Mouse (Mus musculus) MEL (cell line): ENCODE measurements at regions not wholly inside any gene's neighbourhood (a gene's known extent, or its start where the extent isn't known, plus 50 kb on each side); places are given as distances from the start of the nearest gene placed in this dataset.

Experiments used
- DNase-seq: peaks from one replicate; pipeline ENCODE4 v3.0.0; 2011; ENCODE audit warnings: low read depth, low spot score
- H3K27ac ChIP-seq: 2 replicates; pipeline ENCODE4 v1.5.1; 2012; ENCODE audit warnings: low read depth, mild to moderate bottlenecking, control low read depth, low read length, moderate library complexity; ENCODE audit not compliant: control insufficient read depth
- H3K27me3 ChIP-seq, 2 experiments: fragments of 150-350 bp in 1 of 2; sonication (generic) in 1 of 2; 2 replicates each; pipeline ENCODE4 v1.6.1; 2012; ENCODE audit warnings: low read length in 2 of 2, mild to moderate bottlenecking in 2 of 2, improper control_type of control experiment in 1 of 2, moderate library complexity in 1 of 2; ENCODE audit not compliant: insufficient read depth in 2 of 2, control insufficient read depth in 1 of 2
- H3K36me3 ChIP-seq, 2 experiments: 2 replicates each; pipeline ENCODE4 v1.6.1; 2012 to 2014; ENCODE audit warnings: low read length in 2 of 2, improper control_type of control experiment in 1 of 2, inconsistent platforms in 1 of 2, mild to moderate bottlenecking in 1 of 2; ENCODE audit not compliant: insufficient read depth in 2 of 2, control insufficient read depth in 1 of 2
- H3K4me1 ChIP-seq, 2 experiments: fragments of 150-350 bp in 1 of 2; sonication (generic) in 1 of 2; 2 replicates each; pipeline ENCODE4 v1.6.1; 2012; ENCODE audit warnings: low read length in 2 of 2, improper control_type of control experiment in 1 of 2, mild to moderate bottlenecking in 1 of 2; ENCODE audit not compliant: insufficient read depth in 2 of 2, control insufficient read depth in 1 of 2
- H3K4me3 ChIP-seq, 2 experiments: fragments of 150-350 bp in 1 of 2; sonication (generic) in 1 of 2; 2 replicates each; pipeline ENCODE4 v1.5.1; 2012; ENCODE audit warnings: low read depth in 2 of 2, low read length in 2 of 2, mild to moderate bottlenecking in 2 of 2, moderate library complexity in 2 of 2, control low read depth in 1 of 2, improper control_type of control experiment in 1 of 2; ENCODE audit not compliant: control insufficient read depth in 1 of 2, insufficient read depth in 1 of 2
- H3K79me2 ChIP-seq: 2 replicates; pipeline ENCODE4 v1.6.1; 2012; ENCODE audit warnings: mild to moderate bottlenecking, low read length, moderate library complexity; ENCODE audit not compliant: control insufficient read depth, poor library complexity, insufficient read depth
- H3K9ac ChIP-seq: 2 replicates; pipeline ENCODE4 v1.6.1; 2012; ENCODE audit warnings: low read depth, mild to moderate bottlenecking, control low read depth, low read length, moderate library complexity; ENCODE audit not compliant: control insufficient read depth, poor library complexity, severe bottlenecking
- H3K9me3 ChIP-seq: fragments of 150-350 bp; sonication (generic); replicated peaks from 2 replicates; pipeline ENCODE4 v1.6.1; 2012; ENCODE audit warnings: mild to moderate bottlenecking, low read length, improper control_type of control experiment, moderate library complexity; ENCODE audit not compliant: insufficient read depth
- BHLHE40 ChIP-seq: IDR thresholded peaks from 2 replicates; pipeline ENCODE4 v1.6.1; 2012; ENCODE audit warnings: low read depth, mild to moderate bottlenecking, inconsistent platforms, low read length, improper control_type of control experiment, borderline replicate concordance
- CHD1 ChIP-seq: IDR thresholded peaks from 2 replicates; pipeline ENCODE4 v1.6.1; 2012; ENCODE audit warnings: low read depth, mild to moderate bottlenecking, inconsistent platforms, low read length, improper control_type of control experiment
- CTCF ChIP-seq, 3 experiments: IDR thresholded peaks in 2 of 3; conservative IDR thresholded peaks in 1 of 3; 2 replicates each; pipeline ENCODE4 v1.5.1; 2011 to 2012; ENCODE audit warnings: low read length in 3 of 3, low read depth in 2 of 3, mild to moderate bottlenecking in 2 of 3, improper control_type of control experiment in 1 of 3, inconsistent platforms in 1 of 3, mixed read lengths in 1 of 3, moderate library complexity in 1 of 3; ENCODE audit not compliant: control insufficient read depth in 1 of 3, insufficient read depth in 1 of 3, poor library complexity in 1 of 3, severe bottlenecking in 1 of 3
- E2F4 ChIP-seq: IDR thresholded peaks from 2 replicates; pipeline ENCODE4 v1.6.1; 2011; ENCODE audit warnings: low read depth, low read length, improper control_type of control experiment, borderline replicate concordance
- ELF1 ChIP-seq: IDR thresholded peaks from 2 replicates; pipeline ENCODE4 v1.6.1; 2014; ENCODE audit warnings: low read depth, mild to moderate bottlenecking, inconsistent platforms, low read length, improper control_type of control experiment, moderate library complexity
- ETS1 ChIP-seq: IDR thresholded peaks from 2 replicates; pipeline ENCODE4 v1.6.1; 2012; ENCODE audit warnings: low read depth, mild to moderate bottlenecking, inconsistent platforms, low read length, improper control_type of control experiment, moderate library complexity
- JUND ChIP-seq: IDR thresholded peaks from 2 replicates; pipeline ENCODE4 v1.6.1; 2011; ENCODE audit warnings: low read depth, mild to moderate bottlenecking, improper control_type of control experiment, low read length
- KAT2A ChIP-seq: conservative IDR thresholded peaks from 2 replicates; pipeline ENCODE4 v1.6.1; 2012; ENCODE audit warnings: low read depth, low read length, improper control_type of control experiment, inconsistent platforms
- MAFK ChIP-seq: IDR thresholded peaks from 2 replicates; pipeline ENCODE4 v1.6.1; 2011; ENCODE audit warnings: low read depth, mild to moderate bottlenecking, low read length, improper control_type of control experiment, borderline replicate concordance
- MEF2A ChIP-seq: IDR thresholded peaks from 2 replicates; pipeline ENCODE4 v1.6.1; 2014; ENCODE audit warnings: low read depth, mild to moderate bottlenecking, inconsistent platforms, low read length, improper control_type of control experiment; ENCODE audit not compliant: poor library complexity, insufficient replicate concordance, severe bottlenecking; ENCODE audit errors: extremely low read depth
- MYB ChIP-seq: IDR thresholded peaks from 2 replicates; pipeline ENCODE4 v1.6.1; 2011; ENCODE audit warnings: mild to moderate bottlenecking, low read depth, low read length, improper control_type of control experiment
- MYC ChIP-seq: IDR thresholded peaks from 2 replicates; pipeline ENCODE4 v1.6.1; 2011; ENCODE audit warnings: low read depth, mild to moderate bottlenecking, low read length, improper control_type of control experiment, moderate library complexity
- RAD21 ChIP-seq: IDR thresholded peaks from 2 replicates; pipeline ENCODE4 v1.6.1; 2011; ENCODE audit warnings: mild to moderate bottlenecking, low read depth, low read length, improper control_type of control experiment
- SIN3A ChIP-seq: IDR thresholded peaks from 2 replicates; pipeline ENCODE4 v1.6.1; 2012; ENCODE audit warnings: low read length, improper control_type of control experiment, inconsistent platforms
- TAL1 ChIP-seq: IDR thresholded peaks from 2 replicates; pipeline ENCODE4 v1.6.1; 2012; ENCODE audit warnings: mild to moderate bottlenecking, inconsistent platforms, low read length, moderate library complexity, mixed read lengths
- USF2 ChIP-seq, 2 experiments: IDR thresholded peaks; 2 replicates each; pipeline ENCODE4 v1.6.1; 2011 to 2012; ENCODE audit warnings: improper control_type of control experiment in 2 of 2, low read length in 2 of 2, borderline replicate concordance in 1 of 2, inconsistent platforms in 1 of 2, low read depth in 1 of 2, mild to moderate bottlenecking in 1 of 2; ENCODE audit not compliant: insufficient read depth in 1 of 2
- ZC3H11A ChIP-seq: IDR thresholded peaks from 2 replicates; pipeline ENCODE4 v1.6.1; 2012; ENCODE audit warnings: low read depth, mild to moderate bottlenecking, inconsistent platforms, low read length, improper control_type of control experiment
- ZKSCAN1 ChIP-seq: IDR thresholded peaks from 2 replicates; pipeline ENCODE4 v1.6.1; 2012; ENCODE audit warnings: low read depth, mild to moderate bottlenecking, inconsistent platforms, low read length, improper control_type of control experiment, moderate library complexity
- ZNF384 ChIP-seq: IDR thresholded peaks from 2 replicates; pipeline ENCODE4 v1.6.1; 2012; ENCODE audit warnings: low read depth, mild to moderate bottlenecking, inconsistent platforms, low read length, improper control_type of control experiment

DNA sequence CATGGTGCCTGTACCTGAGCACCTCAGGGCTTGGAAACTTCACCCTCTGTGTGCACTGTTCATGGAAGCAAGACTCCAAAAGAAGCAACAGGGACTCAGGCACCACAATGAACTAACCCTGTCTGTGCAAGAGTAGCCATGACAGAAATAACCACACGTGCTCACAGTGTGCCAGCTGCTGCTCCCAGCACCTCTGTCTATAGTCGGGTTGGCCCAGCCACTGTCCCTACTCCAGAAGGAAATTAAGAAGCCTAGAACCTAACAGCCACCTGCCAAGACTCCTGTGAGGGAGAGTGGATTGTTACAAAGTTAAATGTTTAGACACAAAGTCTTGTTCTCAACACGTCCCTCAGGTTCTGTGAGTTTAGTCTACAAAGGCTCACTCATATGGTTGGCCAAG lies 102.7 kb upstream of the Tmem189 start:
- no peaks in the 10 kb centered on the region for H3K9me3 ChIP-seq
- H3K36me3 ChIP-seq, result no peaks in the 10 kb centered on the region
- no peak for DNase-seq
- peaks cover 3 to 4% of the 10 kb centered on the region in 2 experiments; a peak in 2 of 4 replicates for H3K27me3 ChIP-seq
- TF ChIP-seq MAFK (no peak), TAL1 (no peak), MYC (no peak), JUND (no peak), ZKSCAN1 (no peak), CTCF (IDR thresholded peaks at IDR 0.05 in 2 of 3, conservative IDR thresholded peaks at IDR 0.05 in 1 of 3; ENCODE audit: control insufficient read depth in 1 of 3, insufficient read depth in 1 of 3, low read depth in 2 of 3, low read length in 3 of 3, poor library complexity in 1 of 3, severe bottlenecking in 1 of 3) (no peak), ELF1 (no peak), E2F4 (no peak), KAT2A (no peak), BHLHE40 (no peak), CHD1 (no peak), MYB (no peak), RAD21 (no peak), ETS1 (no peak)
- H3K9ac ChIP-seq, result no peak overlapping the region
- no peak overlapping the region for H3K27ac ChIP-seq
- H3K4me3 ChIP-seq, result no peak overlapping the region
- H3K79me2 ChIP-seq, result no peaks in the 10 kb centered on the region
- no peaks in the 10 kb centered on the region for H3K4me1 ChIP-seq

DNA sequence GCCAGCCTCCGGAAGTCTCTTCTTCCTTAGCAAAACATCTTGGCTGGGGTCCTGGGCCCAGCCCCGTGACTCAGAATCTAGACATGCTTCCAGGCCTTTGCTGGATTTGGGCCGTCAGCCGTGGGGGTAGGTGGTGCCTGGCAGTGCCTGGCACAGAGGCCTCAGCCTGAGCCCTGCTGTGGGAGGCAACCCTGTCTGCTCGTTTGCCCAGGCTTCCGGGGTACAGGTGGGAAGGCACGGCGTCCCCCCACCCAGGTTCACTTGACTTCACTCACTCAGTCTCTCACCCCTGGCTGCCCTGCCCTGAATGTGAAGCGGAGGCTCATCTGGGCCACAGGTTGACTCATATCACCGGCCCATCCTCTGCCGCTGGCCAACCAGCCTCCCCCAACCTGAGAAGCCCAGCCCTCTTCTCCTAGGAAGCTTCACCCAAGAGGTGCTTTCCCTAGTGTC lies 99.9 kb upstream of the Tmem189 start:
- DNase-seq, result no peak
- Histone ChIP-seq H3K4me3 (no peak overlapping the region), H3K4me1 (no peaks in the 10 kb centered on the region), H3K9ac (no peak overlapping the region), H3K9me3 (no peaks in the 10 kb centered on the region), H3K27ac (no peak overlapping the region), H3K36me3 (no peaks in the 10 kb centered on the region), H3K27me3 (peaks cover 0 to 3% of the 10 kb centered on the region in 2 experiments; a peak in 2 of 4 replicates), H3K79me2 (no peaks in the 10 kb centered on the region)
- TF ChIP-seq ZC3H11A (no peak), USF2 (IDR thresholded peaks at IDR 0.05; ENCODE audit: borderline replicate concordance in 1 of 2, insufficient read depth in 1 of 2, low read depth in 1 of 2, low read length in 2 of 2) (no peak), JUND (no peak), ZNF384 (no peak), SIN3A (no peak), MEF2A (no peak)
